25 mouse cellular contexts compared by ENCODE assay signal in genomic region chr7:78940971-78941370, GRCm38 (mm10). TPM values are rescaled to one million over a fixed set of nuclear protein-coding genes. Genes with fewer than 3 reads are reported as not detected.
A peak's percentile ranks its signal among the peaks of the same experiment; 100 is the strongest.
DNase-seq lines count a peak whose midpoint lies in the region; ATAC-seq and TF ChIP-seq lines count a peak whose summit lies in the region.
"Had no signal": no experiment of that assay in that cellular context is flagged by ENCODE, and none has a peak within 500 bp of the region (broad histone marks: within the 10 kb centered on the region; RNA-seq: fewer than 3 reads in every experiment).

No protein-coding gene starts in this region.

- peak; percentile 37; the same call in 1 of the 2 replicates for ATAC-seq in liver, embryonic 14.5 days (ENCODE audit: insufficient read depth)
- ATAC-seq in liver, embryonic 12.5 days = no peak
- ATAC-seq in liver, postnatal 0 days = peak; percentile 88
- ATAC-seq: CD4-positive, CD25-positive, alpha-beta regulatory T cell, adult 4 months; forebrain, embryonic 16.5 days; midbrain, embryonic 13.5 days had no signal

- no peak overlapping the region for H3K4me3 ChIP-seq in liver, embryonic 14.5 days (ENCODE audit: insufficient read depth in 1 of 2, low read depth in 2 of 2, low read length in 2 of 2)
- H3K4me3 ChIP-seq in liver, embryonic 12.5 days = no peak overlapping the region
- no peak overlapping the region for H3K4me3 ChIP-seq in MEL (ENCODE audit: control insufficient read depth in 1 of 2, insufficient read depth in 1 of 2, low read depth in 2 of 2, low read length in 2 of 2)
- no peak overlapping the region for H3K4me3 ChIP-seq in liver, postnatal 0 days (ENCODE audit: low read depth, low read length)
- H3K4me3 ChIP-seq: heart, adult 2 months; left cerebral cortex, adult 2 months; lung, embryonic 15.5 days; midbrain, embryonic 13.5 days had no signal

- H3K9me3 ChIP-seq in liver, embryonic 14.5 days (ENCODE audit: control insufficient read depth, low read length) = no peaks in the 10 kb centered on the region
- no peaks in the 10 kb centered on the region for H3K9me3 ChIP-seq in liver, embryonic 12.5 days (replicated peaks)
- H3K9me3 ChIP-seq in MEL (replicated peaks; ENCODE audit: insufficient read depth, low read length) = no peaks in the 10 kb centered on the region
- no peaks in the 10 kb centered on the region for H3K9me3 ChIP-seq in liver, postnatal 0 days (ENCODE audit: low read length)
- H3K9me3 ChIP-seq: lung, embryonic 15.5 days; midbrain, embryonic 13.5 days had no signal

- no peaks in the 10 kb centered on the region for H3K79me2 ChIP-seq in MEL (ENCODE audit: control insufficient read depth, insufficient read depth, low read length, poor library complexity)

- no peak overlapping the region for H3K9ac ChIP-seq in liver, embryonic 14.5 days (replicated peaks)
- H3K9ac ChIP-seq in liver, embryonic 12.5 days = no peak overlapping the region
- no peak overlapping the region for H3K9ac ChIP-seq in MEL (ENCODE audit: control insufficient read depth, low read depth, low read length, poor library complexity, severe bottlenecking)
- no peak overlapping the region for H3K9ac ChIP-seq in liver, postnatal 0 days (replicated peaks)
- H3K9ac ChIP-seq: hindbrain, embryonic 14.5 days; lung, embryonic 15.5 days; midbrain, embryonic 13.5 days had no signal

- no peaks in the 10 kb centered on the region for H3K36me3 ChIP-seq in liver, embryonic 14.5 days (replicated peaks; ENCODE audit: control insufficient read depth, insufficient read depth, low read depth)
- no peaks in the 10 kb centered on the region for H3K36me3 ChIP-seq in liver, embryonic 12.5 days
- H3K36me3 ChIP-seq in MEL (ENCODE audit: control insufficient read depth in 1 of 2, insufficient read depth in 2 of 2, low read length in 2 of 2) = peaks cover 0 to 15% of the 10 kb centered on the region in 2 experiments; a peak in 2 of 4 replicates
- no peaks in the 10 kb centered on the region for H3K36me3 ChIP-seq in liver, postnatal 0 days (replicated peaks; ENCODE audit: insufficient read depth, low read length)
- H3K36me3 ChIP-seq: lung, embryonic 15.5 days; midbrain, embryonic 13.5 days had no signal

- no peaks in the 10 kb centered on the region for H3K27me3 ChIP-seq in liver, embryonic 14.5 days (ENCODE audit: control insufficient read depth, insufficient read depth, low read length)
- H3K27me3 ChIP-seq in liver, embryonic 12.5 days (replicated peaks) = peaks cover 16% of the 10 kb centered on the region; the same call in 1 of the 2 replicates
- no peaks in the 10 kb centered on the region for H3K27me3 ChIP-seq in MEL (ENCODE audit: control insufficient read depth in 1 of 2, insufficient read depth in 2 of 2, low read length in 2 of 2)
- no peaks in the 10 kb centered on the region for H3K27me3 ChIP-seq in liver, postnatal 0 days (ENCODE audit: insufficient read depth, low read length)
- H3K27me3 ChIP-seq: lung, embryonic 15.5 days; midbrain, embryonic 13.5 days had no signal

- no peak for TF ChIP-seq CTCF in liver, embryonic 14.5 days (IDR thresholded peaks at IDR 0.05; ENCODE audit: low read depth)
- no peak for TF ChIP-seq CTCF in MEL (IDR thresholded peaks at IDR 0.05 in 2 of 3, conservative IDR thresholded peaks at IDR 0.05 in 1 of 3; ENCODE audit: control insufficient read depth in 1 of 3, insufficient read depth in 1 of 3, low read depth in 2 of 3, low read length in 3 of 3, poor library complexity in 1 of 3, severe bottlenecking in 1 of 3)
- TF ChIP-seq CTCF in liver, postnatal 0 days (IDR thresholded peaks at IDR 0.05; ENCODE audit: low read depth) = no peak

- no peak overlapping the region for H3K27ac ChIP-seq in liver, embryonic 14.5 days
- H3K27ac ChIP-seq in liver, embryonic 12.5 days = no peak overlapping the region
- no peak overlapping the region; the same call in 1 of the 2 replicates for H3K27ac ChIP-seq in MEL (ENCODE audit: control insufficient read depth, low read depth, low read length)
- 0 out of 2 replicates have a peak overlapping the region, but pooled peaks have one; percentile 3 for H3K27ac ChIP-seq in liver, postnatal 0 days (ENCODE audit: low read depth)
- H3K27ac ChIP-seq: heart, adult 2 months; hindbrain, embryonic 14.5 days; kidney, postnatal 0 days; left cerebral cortex, adult 2 months; lung, embryonic 15.5 days; macrophage; midbrain, embryonic 13.5 days had no signal

- no peak for TF ChIP-seq RAD21 in MEL (IDR thresholded peaks at IDR 0.05; ENCODE audit: low read depth, low read length)

- WGBS in liver, embryonic 14.5 days (ENCODE audit: insufficient replicate concordance) = 25% methylated on average over 3 of the region's 3 CpGs
- WGBS in liver, embryonic 12.5 days (ENCODE audit: insufficient replicate concordance) = 17% methylated on average over 3 of the region's 3 CpGs
- WGBS in liver, postnatal 0 days (ENCODE audit: insufficient replicate concordance) = 44% methylated on average over 3 of the region's 3 CpGs

- TF ChIP-seq EP300 in liver, embryonic 14.5 days (IDR thresholded peaks at IDR 0.05; ENCODE audit: low read depth) = 0 out of 2 replicates have a peak, but pooled peaks have one; percentile 6
- peak; percentile 84 to 90 for TF ChIP-seq EP300 in MEL (IDR thresholded peaks at IDR 0.05; ENCODE audit: low read depth in 1 of 2, low read length in 2 of 2)
- peak; percentile 93 for TF ChIP-seq EP300 in liver, postnatal 0 days (IDR thresholded peaks at IDR 0.05; ENCODE audit: low read depth)

- DNase-seq in liver, embryonic 14.5 days (ENCODE audit: low read depth in 3 of 3, low spot score in 3 of 3) = no peak
- DNase-seq in MEL (ENCODE audit: low read depth, low spot score) = peak; percentile 63
- peak; percentile 63 for DNase-seq in liver, postnatal 0 days
- DNase-seq in spleen, postnatal 14 days (ENCODE audit: low spot score in 2 of 2) = peak; percentile 41 to 48
- no peak for DNase-seq in thymus, postnatal 0 days (ENCODE audit: low spot score)
- DNase-seq in lung, postnatal 25 days (ENCODE audit: low spot score) = no peak
- no peak for DNase-seq in layer of hippocampus, postnatal 25 days (ENCODE audit: extremely low spot score in 1 of 2, low spot score in 1 of 2)
- DNase-seq: adrenal gland, postnatal 25 days; cerebellum, adult 8-10 months; cerebellum, postnatal 36 days; gastrocnemius, postnatal 14 days; heart, adult 2 months; heart, postnatal 36 days; kidney, adult 2 months; layer of hippocampus, adult 9-11 months; thymus, adult 18-20 months had no signal

- TF ChIP-seq POLR2A in MEL (IDR thresholded peaks at IDR 0.05; ENCODE audit: control insufficient read depth in 1 of 2, insufficient read depth in 1 of 2, low read depth in 1 of 2, low read length in 2 of 2, poor library complexity in 1 of 2) = no peak

- H3K4me2 ChIP-seq in liver, embryonic 14.5 days (ENCODE audit: low read depth) = no peak overlapping the region
- H3K4me2 ChIP-seq in liver, embryonic 12.5 days = no peak overlapping the region
- H3K4me2 ChIP-seq in liver, postnatal 0 days (ENCODE audit: low read depth, low read length) = no peak overlapping the region
- H3K4me2 ChIP-seq: hindbrain, embryonic 14.5 days; lung, embryonic 15.5 days; midbrain, embryonic 13.5 days had no signal

- H3K4me1 ChIP-seq in liver, embryonic 14.5 days (replicated peaks; ENCODE audit: control insufficient read depth in 2 of 2, insufficient read depth in 2 of 2, low read length in 1 of 2) = 0 out of 4 replicates have a peak, but pooled peaks cover 0 to 3% of the 10 kb centered on the region in 2 experiments
- no peaks in the 10 kb centered on the region for H3K4me1 ChIP-seq in liver, embryonic 12.5 days
- peaks cover 8 to 24% of the 10 kb centered on the region in 2 experiments; a peak in 3 of 4 replicates for H3K4me1 ChIP-seq in MEL (ENCODE audit: control insufficient read depth in 1 of 2, insufficient read depth in 2 of 2, low read length in 2 of 2)
- peaks cover 9% of the 10 kb centered on the region for H3K4me1 ChIP-seq in liver, postnatal 0 days (ENCODE audit: insufficient read depth)
- H3K4me1 ChIP-seq: lung, embryonic 15.5 days; midbrain, embryonic 13.5 days had no signal

TF ChIP-seq in MEL, 35 proteins besides CTCF, POLR2A, EP300 and RAD21 (continues in another document):
- TF ChIP-seq MYC (IDR thresholded peaks at IDR 0.05; ENCODE audit: low read depth, low read length) (no peak), HCFC1 (IDR thresholded peaks at IDR 0.05; ENCODE audit: low read depth, low read length) (no peak), ZC3H11A (IDR thresholded peaks at IDR 0.05; ENCODE audit: low read depth, low read length) (no peak), KAT2A (conservative IDR thresholded peaks at IDR 0.05; ENCODE audit: low read depth, low read length) (no peak), ELF1 (IDR thresholded peaks at IDR 0.05; ENCODE audit: low read depth, low read length) (no peak), MAX (IDR thresholded peaks at IDR 0.05; ENCODE audit: low read length) (no peak), ETS1 (IDR thresholded peaks at IDR 0.05; ENCODE audit: low read depth, low read length) (peak; percentile 67), TAL1 (IDR thresholded peaks at IDR 0.05; ENCODE audit: low read length) (peak; percentile 74), GATA1 (IDR thresholded peaks at IDR 0.05; ENCODE audit: low read depth, low read length) (peak; percentile 69), TCF12 (IDR thresholded peaks at IDR 0.05; ENCODE audit: low read depth, low read length) (peak; percentile 84; the same call in 1 of the 2 replicates)

RNA-seq across cellular contexts. Expression of gene Isg20, which starts 27.7 kb away (rescaled TPM):
- polyA plus RNA-seq in liver, embryonic 14.5 days (2012; rRNA removed) = 47.0 and 47.2 TPM in 2 replicates
- polyA plus RNA-seq in liver, embryonic 14.5 days (2014; fragmentation: Nextera tagmentation; extraction: Ambion mirVana) = 52.7 and 72.1 TPM in 2 replicates
- polyA plus RNA-seq in liver, embryonic 12.5 days (2016; fragmentation: Nextera tagmentation; extraction: Ambion mirVana) = 7.7 and 9.2 TPM in 2 replicates
- total RNA-seq in MEL (2012; rRNA removed) = 63.1 and 70.3 TPM in 2 replicates
- 100 to 1,000 TPM; 105 to 240 TPM for polyA plus RNA-seq in MEL (2012; ENCODE audit: insufficient read depth in 1 of 2, insufficient read length in 2 of 2, low read depth in 1 of 2, low replicate concordance in 2 of 2, missing spikeins in 1 of 2)
- polyA plus RNA-seq in liver, postnatal 0 days (2015; fragmentation: Nextera tagmentation; extraction: Ambion mirVana) = 108 and 111 TPM in 2 replicates
- polyA plus RNA-seq in thymus, postnatal 0 days (2015; fragmentation: Nextera tagmentation; extraction: Ambion mirVana) = 136 and 152 TPM in 2 replicates
- 1 to 10 TPM; 1.1 to 1.2 TPM for total RNA-seq in layer of hippocampus, postnatal 25 days (2021)

RNA-seq across cellular contexts. Expression of gene Aen, which starts 45.3 kb away (rescaled TPM):
- polyA plus RNA-seq in liver, embryonic 14.5 days (2012; rRNA removed) = 10.6 and 14.0 TPM in 2 replicates
- polyA plus RNA-seq in liver, embryonic 14.5 days (2014; fragmentation: Nextera tagmentation; extraction: Ambion mirVana) = 12.6 and 15.0 TPM in 2 replicates
- polyA plus RNA-seq in liver, embryonic 12.5 days (2016; fragmentation: Nextera tagmentation; extraction: Ambion mirVana) = 36.5 and 38.3 TPM in 2 replicates
- total RNA-seq in MEL (2012; rRNA removed) = 72.5 and 95.9 TPM in 2 replicates
- polyA plus RNA-seq in MEL (2012; ENCODE audit: insufficient read depth in 1 of 2, insufficient read length in 2 of 2, low read depth in 1 of 2, low replicate concordance in 2 of 2, missing spikeins in 1 of 2) = 10 to 100 TPM in 1 of 2 experiments, not detected in 1; 97.7 TPM
- 15.1 and 15.9 TPM in 2 replicates for polyA plus RNA-seq in liver, postnatal 0 days (2015; fragmentation: Nextera tagmentation; extraction: Ambion mirVana)
- 45.4 and 45.7 TPM in 2 replicates for polyA plus RNA-seq in thymus, postnatal 0 days (2015; fragmentation: Nextera tagmentation; extraction: Ambion mirVana)
- 10 to 100 TPM; 21.5 to 23.1 TPM for total RNA-seq in layer of hippocampus, postnatal 25 days (2021)

Comparison
In these comparisons a context has a peak if more than half of its experiments do, and no peak if none do; other contexts are left out.
1. DNase-seq: peak in MEL (single experiment), liver, postnatal 0 days (single experiment) and spleen, postnatal 14 days (2 of 2); none in liver, embryonic 14.5 days (0 of 3), thymus, postnatal 0 days (single experiment), lung, postnatal 25 days (single experiment) and layer of hippocampus, postnatal 25 days (0 of 2).